Mouse (Mus musculus) CD4-positive helper T cell, adult 2 months (primary cell): ENCODE measurements around the gene Rdm1.

Experiments
- DNase-seq: peaks from one replicate; pipeline ENCODE4 v3.0.0-alpha.2; 2012; ENCODE audit warnings: low read depth, missing footprints, low spot score

Gene Rdm1

DNA sequence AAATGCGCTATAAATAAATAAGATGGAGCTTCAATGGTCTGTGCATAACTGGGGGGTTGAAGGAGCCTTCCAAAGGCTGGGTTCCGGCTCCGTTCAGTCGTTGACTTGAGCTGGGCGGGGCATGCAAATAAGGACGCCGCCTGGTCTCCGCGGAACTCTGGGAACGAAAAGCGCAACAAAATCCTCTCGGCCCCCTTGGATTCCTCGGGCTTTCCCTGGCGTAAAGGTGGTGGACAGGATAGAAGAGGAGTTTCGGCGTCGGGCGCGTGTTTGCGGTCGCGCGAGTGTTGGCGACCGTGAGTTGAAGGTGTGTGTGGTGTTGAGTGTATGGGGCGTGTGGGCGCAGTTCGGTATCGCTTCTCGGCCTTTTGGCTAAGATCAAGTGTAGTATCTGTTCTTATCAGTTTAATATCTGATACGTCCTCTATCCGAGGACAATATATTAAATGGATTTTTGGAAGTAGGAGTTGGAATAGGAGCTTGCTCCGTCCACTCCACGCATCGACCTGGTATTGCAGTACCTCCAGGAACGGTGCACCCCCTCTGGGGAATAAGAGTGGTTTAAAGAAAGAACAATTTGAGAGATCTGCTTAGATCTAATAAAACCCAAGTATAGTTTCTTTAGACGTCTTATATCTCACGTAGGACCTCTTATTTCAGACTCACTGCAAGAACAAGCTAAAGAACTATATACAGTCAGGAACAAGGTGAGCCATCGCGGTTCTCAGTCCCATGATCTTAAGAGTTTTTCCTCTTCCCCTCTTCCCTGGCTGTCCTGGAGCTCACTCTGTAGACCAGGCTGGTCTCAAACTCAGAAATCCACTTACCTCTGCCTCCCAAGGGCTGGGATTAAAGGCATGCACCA lies 31.1 kb downstream of the Rdm1 start:
- peak; percentile 88 for DNase-seq

DNA sequence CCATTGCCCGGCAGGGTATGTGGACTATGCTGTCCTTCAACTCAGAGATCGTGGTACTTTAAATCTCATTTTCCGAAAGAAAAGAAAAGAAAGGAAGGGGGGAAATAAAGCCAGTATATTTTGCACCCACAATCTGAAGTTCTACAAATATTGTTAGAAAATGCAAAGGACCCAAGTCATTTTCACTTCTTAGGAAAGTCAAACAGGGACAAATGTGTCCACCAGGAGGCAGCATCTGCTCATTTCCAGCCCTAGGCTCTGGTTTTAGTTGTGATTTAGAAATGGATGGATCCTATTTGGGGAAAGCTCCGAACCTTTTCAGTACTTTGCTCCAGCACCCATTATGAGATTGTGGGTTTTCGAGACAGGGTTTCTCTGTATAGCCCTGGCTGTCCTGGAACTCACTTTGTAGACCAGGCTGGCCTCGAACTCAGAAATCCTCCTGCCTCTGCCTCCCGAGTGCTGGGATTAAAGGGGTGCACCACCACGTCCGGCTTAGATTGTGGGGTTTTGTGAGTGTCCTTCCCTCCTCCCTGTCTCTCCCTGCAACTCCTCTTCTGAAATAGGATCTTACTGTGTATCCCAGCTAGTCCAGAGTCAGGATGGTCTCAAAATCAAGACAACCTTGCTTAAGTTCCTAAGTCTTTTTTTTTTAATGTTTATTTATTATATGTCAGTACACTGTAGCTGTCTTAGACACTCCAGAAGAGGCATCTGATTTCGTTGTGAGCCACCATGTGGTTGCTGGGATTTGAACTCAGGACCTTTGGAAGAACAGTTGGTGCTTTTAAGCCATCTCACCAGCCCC lies 32.0 kb downstream of the Rdm1 start:
- DNase-seq: peak; percentile 87

DNA sequence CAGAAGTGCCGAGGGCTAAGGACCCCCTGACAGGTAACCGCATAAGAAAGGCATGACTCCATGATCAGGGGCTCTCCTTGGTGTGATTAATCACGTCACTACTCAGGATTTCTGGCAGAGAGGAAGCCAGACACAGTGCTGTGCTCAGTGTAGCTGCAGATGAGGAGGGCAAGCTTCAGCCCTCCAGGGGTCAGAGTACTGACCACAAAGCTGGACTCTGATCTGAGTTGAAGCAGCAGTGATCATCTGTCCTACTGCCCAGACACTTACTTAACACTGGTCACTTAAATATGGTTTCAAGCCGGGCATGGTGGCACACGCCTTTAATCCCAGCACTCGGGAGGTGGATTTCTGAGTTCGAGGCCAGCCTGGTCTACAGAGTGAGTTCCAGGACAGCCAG lies 34.2 kb downstream of the Rdm1 start:
- no peak for DNase-seq

DNA sequence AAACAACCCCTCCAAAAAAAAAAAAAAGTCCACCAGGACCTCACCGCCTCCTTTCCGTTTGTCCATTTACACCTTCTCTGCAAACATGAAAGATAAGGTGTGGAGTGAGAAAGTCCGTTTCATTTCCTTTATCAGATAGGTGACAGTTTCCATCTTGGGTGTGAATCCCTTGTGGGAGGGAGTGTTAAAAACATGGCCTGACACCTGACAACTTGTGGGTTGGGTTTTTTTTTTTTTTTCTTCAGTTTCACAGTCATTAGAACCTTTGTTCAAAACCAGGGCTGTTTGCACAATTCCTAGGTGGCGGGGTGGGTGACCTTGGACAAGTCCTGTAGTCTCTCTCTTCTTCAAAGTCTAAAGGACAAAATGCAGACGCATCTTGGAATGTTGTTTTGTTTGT lies 34.8 kb downstream of the Rdm1 start:
- DNase-seq: peak; percentile 71

DNA sequence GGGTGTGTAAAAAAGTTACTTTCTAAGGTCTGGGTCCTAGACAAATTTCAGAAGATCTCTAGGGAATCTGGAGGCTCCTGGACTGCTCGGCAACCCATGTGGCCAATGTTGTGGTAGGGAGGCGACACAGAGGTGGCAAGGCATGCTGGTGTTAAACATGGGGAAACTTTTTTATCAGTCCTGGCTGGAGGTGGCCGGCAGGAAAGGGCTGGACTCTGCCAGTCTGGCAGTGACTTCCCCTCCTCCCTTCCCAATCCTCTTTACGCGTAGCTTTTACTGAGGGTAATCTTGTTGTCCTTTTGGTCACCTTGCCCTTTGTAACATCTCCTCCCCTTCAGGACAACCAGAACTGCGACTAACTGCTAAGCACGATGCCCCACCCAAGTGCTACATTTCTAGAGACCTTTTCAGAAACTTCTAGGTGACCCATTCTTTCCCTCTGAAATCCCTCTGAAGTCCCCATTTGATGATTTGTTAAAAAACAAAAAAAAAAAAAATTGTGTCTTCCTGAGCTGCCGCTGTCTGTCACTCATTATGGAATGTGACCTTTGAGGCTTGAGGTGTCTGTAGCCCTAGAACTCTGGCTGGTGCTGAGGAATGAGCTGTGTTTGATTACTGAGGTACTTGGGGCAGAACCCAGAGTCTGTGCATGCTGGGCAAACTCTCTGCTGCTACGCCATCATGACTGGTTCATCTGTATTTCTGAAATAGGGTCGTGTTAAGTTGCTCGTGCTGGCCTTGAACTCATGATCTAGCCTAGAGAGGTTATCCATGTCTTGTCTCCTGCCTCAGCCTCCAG lies 36.4 kb downstream of the Rdm1 start:
- no peak for DNase-seq

DNA sequence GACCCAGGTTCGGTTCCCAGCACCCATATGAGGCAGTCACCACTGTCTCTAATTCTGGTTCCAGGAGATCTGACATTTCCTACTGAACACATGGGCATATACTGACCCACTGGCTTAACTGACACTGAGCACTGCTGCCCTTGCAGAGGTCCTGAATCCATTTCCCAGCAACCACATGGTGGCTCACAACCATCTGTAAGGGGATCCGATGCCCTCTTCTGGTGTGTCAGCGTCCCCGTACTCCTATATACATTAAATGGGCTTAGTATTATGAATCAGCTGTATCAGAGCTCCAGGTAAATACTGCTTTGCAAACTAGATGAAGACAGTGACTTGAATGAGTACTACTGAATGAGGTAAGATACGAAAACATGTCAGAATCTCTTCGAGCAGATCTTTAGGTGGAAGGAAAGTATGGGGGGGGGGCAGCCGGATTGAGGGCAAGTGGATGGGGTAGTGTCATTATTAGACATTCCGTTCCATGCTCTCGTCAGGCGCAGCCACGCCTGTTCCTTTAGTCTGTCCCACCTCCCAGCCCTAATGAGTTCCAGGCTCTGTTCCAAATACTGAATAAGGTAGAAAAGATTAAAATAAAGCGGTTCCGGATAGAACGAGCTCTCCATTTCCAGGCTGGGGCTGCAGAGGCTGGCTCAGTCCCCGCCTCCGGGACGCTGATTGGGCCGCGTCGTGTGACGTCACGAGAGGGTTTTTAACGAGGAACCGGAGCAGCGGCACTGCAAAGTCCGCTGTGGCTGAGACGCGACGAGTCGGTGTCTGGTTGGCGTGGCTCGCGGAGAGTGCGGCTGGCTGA lies 38.0 kb downstream of the Rdm1 start, which contains the start of gene Arl4d:
Arl4d (plus strand) TSS at position 717 of the 811 bp plus-strand sequence.
- peak; percentile 95 for DNase-seq

DNA sequence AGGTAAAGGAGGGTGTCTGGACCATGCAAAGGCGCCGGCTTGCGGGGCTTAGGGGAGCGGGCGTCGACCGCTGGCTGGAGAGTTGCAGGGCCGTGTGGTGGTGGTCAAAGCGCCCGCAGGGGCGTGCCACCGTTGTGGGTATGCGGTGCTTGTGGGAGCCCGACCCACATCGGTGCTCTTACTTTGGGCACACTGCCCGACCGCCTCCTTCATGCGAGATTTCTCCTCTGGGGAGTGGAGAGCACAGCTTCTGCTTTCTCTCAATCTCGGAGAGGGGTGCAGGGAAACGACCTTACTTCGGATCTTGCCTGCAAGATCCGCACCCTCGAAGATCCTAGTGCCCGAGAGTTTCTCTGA lies 38.6 kb downstream of the Rdm1 start:
- DNase-seq: no peak

DNA sequence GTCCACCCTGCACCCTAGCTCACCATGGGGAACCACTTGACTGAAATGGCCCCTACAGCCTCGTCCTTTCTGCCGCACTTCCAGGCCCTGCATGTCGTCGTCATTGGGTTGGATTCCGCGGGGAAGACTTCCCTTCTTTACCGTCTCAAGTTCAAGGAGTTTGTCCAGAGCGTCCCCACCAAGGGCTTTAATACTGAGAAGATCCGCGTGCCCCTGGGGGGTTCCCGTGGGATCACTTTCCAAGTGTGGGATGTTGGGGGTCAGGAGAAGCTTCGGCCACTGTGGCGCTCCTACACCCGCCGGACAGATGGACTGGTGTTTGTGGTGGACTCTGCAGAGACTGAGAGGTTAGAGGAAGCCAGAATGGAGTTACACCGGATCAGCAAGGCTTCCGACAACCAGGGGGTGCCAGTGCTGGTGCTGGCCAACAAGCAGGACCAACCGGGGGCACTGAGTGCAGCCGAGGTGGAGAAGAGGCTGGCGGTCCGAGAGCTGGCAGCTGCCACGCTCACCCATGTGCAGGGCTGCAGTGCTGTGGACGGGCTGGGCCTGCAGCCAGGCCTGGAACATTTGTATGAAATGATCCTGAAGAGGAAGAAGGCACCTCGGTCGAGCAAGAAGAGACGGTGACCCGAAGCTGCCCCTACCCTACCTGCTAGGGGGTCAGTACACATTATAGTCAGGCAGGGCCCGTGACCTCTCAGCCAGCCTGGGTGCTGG lies 39.8 kb downstream of the Rdm1 start:
- DNase-seq: no peak

DNA sequence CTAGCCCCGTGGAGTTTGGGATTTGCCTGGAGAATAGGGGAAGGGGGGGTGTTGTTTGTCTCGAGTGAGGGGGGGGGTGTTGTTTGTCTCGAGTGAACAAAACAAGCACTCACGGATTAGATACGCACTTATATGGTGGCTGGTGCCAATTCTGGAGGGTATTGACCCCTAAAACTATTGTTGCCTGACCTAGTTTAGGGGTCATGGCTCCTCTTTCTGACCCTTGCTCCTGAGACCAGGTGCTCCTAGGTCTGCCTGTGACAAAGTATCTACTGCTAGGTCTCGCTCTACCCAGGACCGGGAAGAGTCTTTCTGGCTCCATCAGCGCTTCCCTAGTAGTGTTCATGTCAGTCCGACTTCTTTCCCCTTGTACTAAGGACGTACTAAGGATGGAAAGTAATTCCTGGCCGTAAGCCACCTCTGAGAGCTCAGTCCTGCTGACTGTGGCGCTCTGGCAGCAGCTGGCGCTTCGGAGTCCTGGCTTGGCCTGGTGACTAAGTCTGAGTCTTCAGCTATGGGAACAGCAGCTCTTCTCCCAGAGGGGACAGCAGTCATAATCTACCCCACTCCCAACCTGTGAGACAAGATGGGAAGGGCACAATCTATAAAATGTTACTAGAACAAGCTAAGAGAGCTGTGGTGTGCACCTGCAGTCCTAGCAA lies 41.0 kb downstream of the Rdm1 start:
- DNase-seq: no peak

DNA sequence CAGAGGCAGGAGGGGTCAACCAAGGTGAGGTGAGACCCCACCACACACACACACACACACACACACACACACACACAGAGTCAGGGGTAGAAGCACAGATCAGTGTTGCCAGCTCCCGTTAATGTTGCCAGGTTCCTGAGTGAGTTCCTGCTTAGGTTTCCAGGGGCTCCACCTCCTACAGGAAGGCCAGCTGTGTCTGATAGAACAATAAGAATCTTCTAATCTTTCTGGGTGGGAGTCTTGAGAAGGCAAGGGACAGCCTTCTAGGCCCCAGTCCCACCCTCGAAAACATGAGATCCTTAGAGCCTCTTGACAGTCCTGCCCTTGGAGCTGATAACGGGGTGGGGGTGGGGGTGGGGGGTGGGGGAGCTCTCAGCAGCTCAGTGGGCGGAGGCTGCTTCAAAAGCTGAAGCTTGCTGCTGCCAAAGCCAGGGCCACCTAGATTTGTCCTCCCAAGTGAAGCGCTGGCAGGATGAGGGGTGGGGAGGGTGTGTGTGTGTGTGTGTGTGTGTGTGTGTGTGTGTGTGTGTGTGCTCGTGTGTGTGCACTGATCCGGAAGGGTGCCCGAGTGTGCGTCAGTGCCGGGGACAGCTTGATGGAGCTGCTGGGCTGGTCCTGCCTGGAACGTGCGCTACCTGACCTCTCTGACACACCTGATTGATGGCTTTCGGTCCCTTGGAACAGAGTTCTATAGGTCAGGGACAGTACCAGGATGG lies 41.7 kb downstream of the Rdm1 start:
- no peak for DNase-seq

DNA sequence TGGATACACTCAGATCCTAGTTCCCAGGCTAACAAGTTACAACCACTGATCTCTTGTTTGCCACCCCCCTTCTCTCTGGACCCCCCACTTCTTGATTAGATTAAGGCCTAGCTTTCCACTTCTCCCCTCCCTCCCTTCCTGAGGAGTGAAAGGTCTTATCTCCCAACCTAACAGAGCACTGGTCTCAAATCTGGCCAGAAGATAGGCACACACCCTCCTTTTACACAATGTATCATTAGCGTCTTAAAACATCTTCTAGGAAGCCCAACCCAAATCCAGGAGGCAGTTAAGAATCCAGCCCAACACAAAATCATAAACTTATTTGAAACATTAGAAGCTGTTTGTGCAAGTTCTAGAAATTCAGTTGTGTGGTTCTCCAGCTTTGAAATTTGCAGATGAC lies 43.3 kb downstream of the Rdm1 start:
- DNase-seq: no peak

DNA sequence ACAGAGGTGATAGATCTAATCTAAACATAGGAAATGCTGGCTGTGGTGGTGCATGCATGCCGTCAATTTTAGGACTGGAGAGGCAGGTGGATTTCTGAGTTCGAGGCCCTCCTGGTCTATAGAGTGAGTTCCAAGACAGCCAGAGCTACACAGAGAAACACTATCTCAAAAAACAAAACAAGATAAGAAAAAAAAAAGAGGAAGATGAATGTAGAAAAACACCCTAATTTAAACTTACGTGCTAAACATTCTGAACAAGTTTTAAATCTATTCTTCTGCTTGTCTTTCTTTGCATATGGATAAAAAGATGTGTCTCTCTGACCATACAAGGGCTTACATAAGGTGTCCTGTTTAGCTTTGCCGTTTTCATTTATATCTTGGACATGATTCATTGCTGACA lies 44.3 kb downstream of the Rdm1 start:
- DNase-seq: no peak

DNA sequence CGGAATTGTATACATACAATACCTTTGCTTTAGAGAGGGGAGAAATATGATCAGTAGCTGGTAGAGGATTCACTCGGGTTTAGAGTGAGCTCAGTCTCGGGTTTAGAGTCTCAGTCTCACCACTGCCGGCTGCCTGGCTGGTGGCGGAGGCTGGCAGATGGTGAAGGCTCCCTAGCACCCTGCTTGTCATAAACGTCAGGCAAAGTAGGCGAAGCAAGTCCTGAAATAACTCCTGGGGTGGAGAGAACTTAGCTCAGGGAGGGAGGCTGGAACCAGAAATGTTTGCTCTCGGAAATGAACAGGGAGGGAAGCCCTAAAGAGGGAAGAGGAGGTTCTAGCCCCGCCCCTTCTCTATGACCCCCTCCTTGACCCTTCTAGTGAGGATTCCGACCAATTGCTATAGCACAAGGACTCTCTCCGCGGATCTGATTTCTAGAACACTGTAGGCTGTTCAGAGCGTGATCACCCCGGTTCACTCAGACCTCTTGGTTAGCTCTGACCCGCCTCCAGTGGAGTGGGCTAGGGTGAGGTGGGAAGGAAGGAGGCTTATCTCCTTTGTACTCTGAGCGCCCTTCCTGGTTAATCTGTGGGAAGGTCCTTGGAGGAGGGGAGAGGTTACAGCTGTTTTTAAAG lies 46.1 kb downstream of the Rdm1 start:
- DNase-seq: no peak

DNA sequence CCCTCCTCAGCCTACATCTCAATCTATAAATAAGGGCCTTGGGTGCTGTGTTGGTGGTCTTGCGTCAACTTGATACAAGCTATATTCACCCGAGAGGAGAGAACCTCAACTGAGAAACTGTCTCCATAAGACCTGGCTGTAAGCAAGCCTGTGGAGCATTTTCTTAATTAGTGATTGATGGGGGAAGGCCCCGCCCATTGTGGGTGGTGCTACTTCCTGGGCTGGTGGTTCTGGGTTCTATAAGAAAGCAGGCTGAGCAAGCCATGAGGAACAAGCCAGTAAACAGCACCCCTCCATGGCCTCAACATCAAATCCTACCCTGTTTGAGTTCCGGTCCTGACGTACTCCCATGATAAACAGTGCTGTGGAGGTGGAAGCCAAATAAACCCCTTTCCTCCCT lies 47.1 kb downstream of the Rdm1 start:
- DNase-seq: no peak

DNA sequence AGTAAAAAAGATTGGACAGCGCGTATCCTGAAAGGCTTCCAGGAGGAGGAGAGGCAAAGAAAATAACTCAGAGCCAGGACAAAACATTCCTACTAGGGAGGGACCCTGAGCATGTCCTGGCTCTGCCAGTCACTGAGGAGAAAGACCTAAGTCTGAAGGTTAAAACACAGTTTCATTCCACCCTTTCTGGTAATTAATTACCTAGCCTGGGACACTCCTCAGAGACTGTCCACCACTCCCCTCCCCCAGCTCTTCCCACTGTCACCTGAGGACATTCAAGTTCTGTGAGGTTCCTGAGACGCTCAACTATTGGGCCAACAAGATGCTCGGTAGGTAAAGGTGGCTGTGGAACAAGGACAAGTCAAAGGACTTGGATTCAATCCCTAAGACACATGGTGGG lies 48.4 kb downstream of the Rdm1 start:
- DNase-seq: no peak

DNA sequence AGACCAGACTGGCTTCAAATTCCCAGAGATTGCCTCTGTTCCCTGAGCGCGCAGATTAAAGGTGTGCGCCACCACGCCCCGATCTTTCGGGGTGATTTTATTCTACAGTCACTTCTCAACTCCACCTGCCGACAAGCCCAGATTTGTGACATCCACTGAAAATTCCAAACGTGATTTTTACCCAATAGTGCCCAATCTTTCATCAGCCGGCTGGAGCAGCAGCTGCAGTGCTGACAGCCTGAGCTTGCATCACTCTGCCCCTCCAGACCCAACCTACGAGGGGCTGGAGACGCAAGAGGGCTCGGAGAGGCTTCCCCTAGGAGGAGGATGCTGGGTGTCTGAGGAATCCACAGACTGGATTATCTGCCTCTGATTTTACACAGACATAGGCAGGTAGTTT lies 50.7 kb downstream of the Rdm1 start:
- no peak for DNase-seq

DNA sequence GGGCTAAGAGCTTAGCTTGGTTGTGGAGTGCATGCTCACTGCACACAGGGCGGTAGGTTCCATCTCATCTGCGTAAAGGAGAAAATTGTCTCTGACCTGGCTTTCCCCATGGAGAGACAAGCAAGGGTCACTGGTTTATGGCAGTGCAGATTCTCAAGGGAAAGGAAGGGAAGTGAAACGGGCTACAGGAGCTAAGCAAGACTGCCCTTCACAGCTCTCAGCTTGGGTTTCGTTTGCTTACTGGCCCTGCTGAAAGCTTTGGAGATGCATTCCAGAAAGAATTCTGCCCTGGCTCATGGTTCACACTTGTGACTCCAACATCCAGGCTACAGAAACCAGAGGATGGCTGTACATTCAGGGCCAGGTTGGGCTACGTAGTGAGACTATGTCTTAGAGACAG lies 51.8 kb downstream of the Rdm1 start:
- no peak for DNase-seq

DNA sequence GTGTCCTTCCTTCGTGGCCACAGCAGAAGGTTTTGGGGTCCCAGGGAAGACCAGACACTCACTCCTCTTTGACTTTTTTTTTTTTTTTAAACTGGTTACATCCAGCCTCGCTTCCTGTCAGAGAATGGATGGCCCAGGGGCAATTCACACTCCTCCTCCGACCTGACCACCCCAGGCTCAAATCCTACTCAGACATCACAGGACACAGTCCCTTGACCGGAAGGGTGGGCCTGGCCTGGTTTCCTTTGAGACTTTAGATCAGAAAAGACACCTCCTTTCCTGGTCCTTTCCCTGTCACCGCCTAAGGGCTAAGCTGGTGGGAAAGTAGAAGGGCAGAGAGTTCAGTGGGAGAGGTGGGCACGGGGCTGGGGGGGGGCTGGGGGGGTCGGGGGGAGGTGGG lies 52.9 kb downstream of the Rdm1 start:
- DNase-seq: no peak
